Mouse (Mus musculus): ENCODE measurements around the gene Stx8.

The Stx8 gene

GRCm38 (mm10) chr11:68244992-68245261, 278.9 kb downstream of the Stx8 start:
- no peak for DNase-seq

GRCm38 (mm10) chr11:68247897-68248296, 281.9 kb downstream of the Stx8 start:
- DNase-seq = no peak

GRCm38 (mm10) chr11:68250106-68250505, 284.1 kb downstream of the Stx8 start:
- no peak for DNase-seq

GRCm38 (mm10) chr11:68253531-68253930, 287.5 kb downstream of the Stx8 start:
- DNase-seq = no peak

Measured in cerebellum, adult 11-12 months (tissue).